Mouse (Mus musculus) CH12.LX (cell line): Measurements from ENCODE around the gene Sfta2. TPM values are rescaled to one million over a fixed set of nuclear protein-coding genes. Genes with fewer than 3 reads are reported as not detected.
A peak's percentile ranks its signal among the peaks of the same experiment; 100 is the strongest.

ENCODE experiments used
- DNase-seq: peaks from one replicate; pipeline ENCODE4 v3.0.0-alpha.2; 2013; ENCODE audit errors: extremely low read depth
- H3K27ac ChIP-seq: 2 replicates; pipeline ENCODE4 v1.5.1; 2012; ENCODE audit warnings: low read depth, mild to moderate bottlenecking, control low read depth, moderate library complexity; ENCODE audit not compliant: insufficient read depth
- H3K27me3 ChIP-seq: replicated peaks from 2 replicates; pipeline ENCODE3; 2012; ENCODE audit warnings: inconsistent platforms
- H3K36me3 ChIP-seq, 2 experiments: replicated peaks in 1 of 2; 2 replicates each; pipeline versions ENCODE3 to v1.6.1; 2012; ENCODE audit warnings: inconsistent platforms in 1 of 2, low read length in 1 of 2, mild to moderate bottlenecking in 1 of 2, mixed read lengths in 1 of 2, moderate library complexity in 1 of 2; ENCODE audit not compliant: control insufficient read depth in 1 of 2, insufficient read depth in 1 of 2
- H3K4me1 ChIP-seq, 2 experiments: 2 replicates each; pipeline ENCODE4 v1.6.1; 2012; ENCODE audit warnings: inconsistent platforms in 1 of 2, moderate library complexity in 1 of 2; ENCODE audit not compliant: insufficient read depth in 2 of 2, control insufficient read depth in 1 of 2
- H3K4me2 ChIP-seq: 2 replicates; pipeline ENCODE4 v1.6.1; 2012; ENCODE audit warnings: low read depth, mild to moderate bottlenecking, control low read depth; ENCODE audit not compliant: poor library complexity, insufficient read depth, severe bottlenecking
- H3K4me3 ChIP-seq, 3 experiments: fragments of 150-350 bp in 1 of 3; sonication (generic) in 1 of 3; replicated peaks in 1 of 3; 2 replicates each; pipeline versions ENCODE3 to v1.5.1; 2011 to 2012; ENCODE audit warnings: low read depth in 2 of 3, low read length in 2 of 3, mild to moderate bottlenecking in 2 of 3, moderate library complexity in 2 of 3, control low read depth in 1 of 3, improper control_type of control experiment in 1 of 3, inconsistent platforms in 1 of 3, mixed read lengths in 1 of 3; ENCODE audit not compliant: poor library complexity in 1 of 3
- H3K79me2 ChIP-seq: replicated peaks from 2 replicates; pipeline ENCODE4 v1.6.1; 2012; ENCODE audit warnings: mild to moderate bottlenecking, moderate library complexity; ENCODE audit not compliant: control insufficient read depth, poor library complexity, insufficient read depth, severe bottlenecking; ENCODE audit errors: extremely low read depth
- H3K9ac ChIP-seq: 2 replicates; pipeline ENCODE4 v1.6.1; 2012; ENCODE audit warnings: low read depth, mild to moderate bottlenecking, control low read depth, moderate library complexity; ENCODE audit not compliant: insufficient read depth
- H3K9me3 ChIP-seq: replicated peaks from 2 replicates; pipeline ENCODE3; 2012; ENCODE audit warnings: low read length, inconsistent platforms, mixed read lengths
- CTCF ChIP-seq, 2 experiments: IDR thresholded peaks in 1 of 2; conservative IDR thresholded peaks in 1 of 2; 2 replicates each; pipeline ENCODE4 v1.5.1; 2011 to 2012; ENCODE audit warnings: low read depth in 2 of 2, low read length in 2 of 2, improper control_type of control experiment in 1 of 2, inconsistent platforms in 1 of 2, mild to moderate bottlenecking in 1 of 2, moderate library complexity in 1 of 2
- ELF1 ChIP-seq: IDR thresholded peaks from 2 replicates; pipeline ENCODE4 v1.6.1; 2014; ENCODE audit warnings: low read depth, mild to moderate bottlenecking, inconsistent platforms, low read length, improper control_type of control experiment
- HCFC1 ChIP-seq: IDR thresholded peaks from 2 replicates; pipeline ENCODE4 v1.6.1; 2012; ENCODE audit warnings: low read depth, mild to moderate bottlenecking, inconsistent platforms, low read length, improper control_type of control experiment
- IRF4 ChIP-seq: IDR thresholded peaks from 2 replicates; pipeline ENCODE4 v1.6.1; 2014; ENCODE audit warnings: low read depth, mild to moderate bottlenecking, inconsistent platforms, low read length, improper control_type of control experiment
- JUN ChIP-seq: IDR thresholded peaks from 2 replicates; pipeline ENCODE4 v1.6.1; 2011; ENCODE audit warnings: low read depth, mild to moderate bottlenecking, low read length, improper control_type of control experiment, moderate library complexity; ENCODE audit not compliant: insufficient read depth
- JUND ChIP-seq: conservative IDR thresholded peaks from 2 replicates; pipeline ENCODE4 v1.6.1; 2011; ENCODE audit warnings: low read depth, low read length, improper control_type of control experiment
- MEF2A ChIP-seq: IDR thresholded peaks from 2 replicates; pipeline ENCODE4 v1.6.1; 2014; ENCODE audit warnings: low read depth, mild to moderate bottlenecking, inconsistent platforms, low read length, improper control_type of control experiment, borderline replicate concordance
- NELFE ChIP-seq: IDR thresholded peaks from 2 replicates; pipeline ENCODE4 v1.6.1; 2011; ENCODE audit warnings: low read depth, low read length, improper control_type of control experiment
- RAD21 ChIP-seq: IDR thresholded peaks from 2 replicates; pipeline ENCODE4 v1.6.1; 2011; ENCODE audit warnings: low read depth, mild to moderate bottlenecking, low read length, improper control_type of control experiment, moderate library complexity
- SIN3A ChIP-seq: IDR thresholded peaks from 2 replicates; pipeline ENCODE4 v1.6.1; 2012; ENCODE audit warnings: low read length, improper control_type of control experiment, inconsistent platforms
- SMC3 ChIP-seq: IDR thresholded peaks from 2 replicates; pipeline ENCODE4 v1.6.1; 2011; ENCODE audit warnings: low read depth, low read length, improper control_type of control experiment
- USF1 ChIP-seq: IDR thresholded peaks from 2 replicates; pipeline ENCODE4 v1.6.1; 2014; ENCODE audit warnings: low read depth, mild to moderate bottlenecking, inconsistent platforms, low read length, improper control_type of control experiment
- dilution Hi-C: fragments of 300-500 bp; cut with MboI; formaldehyde crosslinking; loops from 2 replicates; pipeline ENCODE4 v1.14.3; 2020; ENCODE audit warnings: low sequenced_read_pairs; ENCODE audit not compliant: extremely low pct_unique_long_range_greater_than_20kb, extremely low pct_ligation_motif_present
- in situ Hi-C: fragments of 300-500 bp; cut with MboI; formaldehyde crosslinking; loops from 3 replicates; pipeline ENCODE4 v1.14.3; 2019; ENCODE audit warnings: low sequenced_read_pairs, low pct_ligation_motif_present, low pct_unique_long_range_greater_than_20kb, mixed read lengths
- polyA plus RNA-seq: library from polyadenylated mRNA; unstranded; fragments of >175 nt; gene quantifications from 2 replicates; pipeline ENCODE4 v1.2.1, GENCODE M21; 2012; ENCODE audit warnings: low read depth; ENCODE audit not compliant: insufficient read length
- total RNA-seq, 2 experiments: library from RNA; depleted of rRNA; stranded (reverse); fragments of 300-350 nt in 1 of 2; fragments of >200 nt in 1 of 2; gene quantifications; 2 replicates each; pipeline ENCODE4 v1.2.3; 2012 to 2014

The Sfta2 gene
- total and polyA plus RNA-seq, 3 experiments = not detected

GRCm38 (mm10) chr17:35554761-35555397 is 46.5 kb upstream of the Sfta2 start (continued):
- TF ChIP-seq MEF2A = no peak
- TF ChIP-seq SIN3A = no peak
- no peak for TF ChIP-seq USF1

- H3K79me2 ChIP-seq = no peaks in the 10 kb centered on the region
- no peaks in the 10 kb centered on the region for H3K27me3 ChIP-seq
- no peak for DNase-seq
- peaks cover 21 to 49% of the 10 kb centered on the region in 2 experiments for H3K4me1 ChIP-seq
- dilution Hi-C loops (no loop called here), in situ Hi-C loops (no loop called here)
- peak overlapping the region; percentile 62 to 89 (median 73) for H3K4me3 ChIP-seq
- no peaks in the 10 kb centered on the region for H3K9me3 ChIP-seq
- H3K4me2 ChIP-seq = peak overlapping the region; percentile 41; the same call in 1 of the 2 replicates
- H3K9ac ChIP-seq = 0 out of 2 replicates have a peak overlapping the region, but pooled peaks have one; percentile 81
- no peak overlapping the region for H3K27ac ChIP-seq
- TF ChIP-seq JUN (no peak), HCFC1 (no peak)
- peaks cover 0 to 4% of the 10 kb centered on the region in 2 experiments for H3K36me3 ChIP-seq
These were observed 45.1 kb upstream of the Sfta2 start for GRCm38 (mm10) chr17:35556186-35556765.

- DNase-seq = peak; percentile 63
- no peaks in the 10 kb centered on the region for H3K27me3 ChIP-seq
- H3K9ac ChIP-seq = no peak overlapping the region
- dilution Hi-C loops = no loop called here
- no peaks in the 10 kb centered on the region for H3K79me2 ChIP-seq
- in situ Hi-C loops = no loop called here
- peak; percentile 16 for TF ChIP-seq RAD21
- 0 out of 2 replicates have a peak, but pooled peaks have one; percentile 15 for TF ChIP-seq JUND
- no peak for TF ChIP-seq ELF1
- TF ChIP-seq CTCF (conservative IDR thresholded peaks at IDR 0.05 in 1 of 2, IDR thresholded peaks at IDR 0.05 in 1 of 2; ENCODE audit: low read depth in 2 of 2, low read length in 2 of 2) = peak; percentile 94 to 99
- TF ChIP-seq IRF4 = peak; percentile 45; the same call in 1 of the 2 replicates
- 0 out of 2 replicates have a peak, but pooled peaks have one; percentile 24 for TF ChIP-seq SMC3
- peak; percentile 71; the same call in 1 of the 2 replicates for TF ChIP-seq NELFE
- TF ChIP-seq JUN = no peak
- TF ChIP-seq, all 38 proteins: peak for 6
- H3K4me1 ChIP-seq = peaks cover 18 to 44% of the 10 kb centered on the region in 2 experiments
- no peak overlapping the region for H3K4me3 ChIP-seq
- H3K36me3 ChIP-seq = peaks cover 0 to 4% of the 10 kb centered on the region in 2 experiments
- H3K27ac ChIP-seq = no peak overlapping the region
- no peak overlapping the region for H3K4me2 ChIP-seq
- no peaks in the 10 kb centered on the region for H3K9me3 ChIP-seq
These were observed 44.5 kb upstream of the Sfta2 start for GRCm38 (mm10) chr17:35556812-35557211.
